Mouse (Mus musculus): ENCODE data around the gene Kif4. TPM values are rescaled to one million over a fixed set of nuclear protein-coding genes. Genes with fewer than 3 reads are reported as not detected.

The Kif4 gene
- polyA plus RNA-seq, 1 experiment from 2014 or later = 25.3 TPM

DNA sequence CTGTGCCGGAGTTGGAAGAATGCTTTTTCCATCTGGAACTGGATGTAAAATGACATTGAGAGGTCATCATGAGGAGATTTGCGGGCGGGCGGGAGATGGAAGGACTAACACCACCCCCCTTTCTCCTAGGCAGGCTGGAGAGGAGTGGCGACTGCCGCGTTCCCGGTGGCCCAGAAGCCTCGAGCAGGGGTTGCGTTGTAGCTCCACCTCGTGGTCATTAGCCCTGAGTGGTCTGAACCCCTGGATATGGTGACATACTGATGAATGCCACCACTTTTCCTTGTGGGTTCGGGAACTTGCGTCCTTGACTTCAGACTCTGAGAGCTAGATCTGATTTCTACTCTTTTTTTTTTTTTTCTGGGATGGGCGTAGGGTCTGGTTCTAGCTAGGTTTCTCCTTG, 113.4 kb downstream of the Kif4 start:
- Histone ChIP-seq H3K27me3 (replicated peaks) (no peaks in the 10 kb centered on the region; the same call in 1 of the 2 replicates), H3K4me2 (replicated peaks) (peak overlapping the region; percentile 50), H3K4me1 (no peaks in the 10 kb centered on the region), H3K27ac (no peak overlapping the region), H3K4me3 (no peak overlapping the region), H3K9ac (no peak overlapping the region), H3K9me3 (no peaks in the 10 kb centered on the region), H3K36me3 (no peaks in the 10 kb centered on the region)
- ATAC-seq (ENCODE audit: low FRiP score, low read depth) = peak; percentile 85
- WGBS = 18% methylated on average over 14 of the region's 14 CpGs

DNA sequence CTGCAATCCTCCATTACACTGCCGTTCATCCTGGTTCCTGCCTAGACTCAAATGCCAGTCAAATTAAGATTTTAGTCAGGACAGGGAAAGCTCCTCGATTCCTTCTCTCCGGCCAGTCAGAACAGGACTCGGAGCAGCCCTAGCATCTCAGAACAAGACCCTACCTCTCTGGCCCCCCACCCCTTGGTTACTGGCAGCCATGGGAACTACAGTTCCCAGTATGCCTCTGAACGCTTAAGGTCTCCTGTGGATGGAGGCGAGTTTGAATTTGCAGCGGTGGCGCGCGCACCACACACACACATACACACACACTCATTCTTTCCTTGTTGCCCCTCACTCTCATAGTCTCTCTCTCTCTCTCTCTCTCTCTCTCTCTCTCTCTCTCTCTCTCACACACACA, 113.9 kb downstream of the Kif4 start:
- H3K4me1 ChIP-seq = no peaks in the 10 kb centered on the region
- no peaks in the 10 kb centered on the region for H3K36me3 ChIP-seq
- no peaks in the 10 kb centered on the region; the same call in 1 of the 2 replicates for H3K27me3 ChIP-seq (replicated peaks)
- H3K27ac ChIP-seq = no peak overlapping the region
- H3K9ac ChIP-seq = no peak overlapping the region
- peak; percentile 83 for ATAC-seq (ENCODE audit: low FRiP score, low read depth)
- H3K9me3 ChIP-seq = no peaks in the 10 kb centered on the region
- WGBS = 10% methylated on average over 10 of the region's 10 CpGs
- peak overlapping the region; percentile 50 for H3K4me2 ChIP-seq (replicated peaks)
- peak overlapping the region; percentile 2; the same call in 1 of the 2 replicates for H3K4me3 ChIP-seq

DNA sequence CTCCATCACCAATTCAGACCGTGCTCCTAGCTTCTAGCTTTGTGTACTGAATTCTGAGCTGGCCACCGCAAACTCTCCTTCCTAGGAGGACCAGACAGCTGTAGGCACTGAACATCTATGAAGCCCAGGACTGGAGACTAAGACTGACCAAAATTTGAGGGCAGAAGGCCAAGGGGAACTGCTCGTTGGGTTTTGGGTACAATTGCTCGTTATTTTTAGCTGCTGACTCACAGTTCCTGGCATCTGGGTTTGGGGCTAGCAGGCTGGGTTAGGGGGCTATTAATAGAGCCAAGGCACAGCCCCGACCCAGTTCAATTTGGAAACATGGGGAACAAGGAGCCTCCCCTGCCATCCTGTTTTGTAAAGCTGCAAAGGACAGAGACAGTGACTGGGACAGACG, 115.2 kb downstream of the Kif4 start:
- Histone ChIP-seq H3K36me3 (no peaks in the 10 kb centered on the region), H3K27ac (no peak overlapping the region), H3K9me3 (no peaks in the 10 kb centered on the region), H3K4me1 (no peaks in the 10 kb centered on the region), H3K9ac (no peak overlapping the region), H3K4me2 (replicated peaks) (no peak overlapping the region), H3K4me3 (no peak overlapping the region), H3K27me3 (replicated peaks) (no peaks in the 10 kb centered on the region; the same call in 1 of the 2 replicates)
- 75% methylated on average over 6 of the region's 6 CpGs for WGBS
- ATAC-seq (ENCODE audit: low FRiP score, low read depth) = no peak

DNA sequence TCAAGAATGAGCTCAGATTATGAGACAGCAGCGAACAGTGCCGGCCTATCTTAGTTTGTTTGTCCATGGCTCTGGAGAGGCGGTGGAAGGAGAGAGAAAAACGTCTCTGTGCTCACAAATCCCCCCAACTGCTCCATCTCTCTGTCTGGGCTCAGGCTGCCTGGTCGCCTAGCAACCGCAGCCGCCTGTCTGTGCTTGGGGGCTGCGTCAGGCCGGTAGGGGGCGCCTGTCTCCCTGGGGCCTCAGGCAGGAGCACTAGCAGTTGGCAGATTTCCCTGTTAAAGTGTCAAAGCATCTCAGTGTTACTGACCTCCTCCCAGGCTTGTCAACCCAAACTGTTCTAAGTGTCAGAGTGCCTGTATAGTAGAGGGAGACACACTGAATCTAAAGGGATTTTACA, 116.4 kb downstream of the Kif4 start:
- Histone ChIP-seq H3K9ac (no peak overlapping the region), H3K4me1 (no peaks in the 10 kb centered on the region), H3K27ac (no peak overlapping the region), H3K9me3 (no peaks in the 10 kb centered on the region), H3K4me3 (no peak overlapping the region), H3K27me3 (replicated peaks) (no peaks in the 10 kb centered on the region; the same call in 1 of the 2 replicates), H3K4me2 (replicated peaks) (no peak overlapping the region), H3K36me3 (no peaks in the 10 kb centered on the region)
- ATAC-seq (ENCODE audit: low FRiP score, low read depth) = peak; percentile 46; the same call in 1 of the 2 replicates
- WGBS = 11% methylated on average over 10 of the region's 10 CpGs

DNA sequence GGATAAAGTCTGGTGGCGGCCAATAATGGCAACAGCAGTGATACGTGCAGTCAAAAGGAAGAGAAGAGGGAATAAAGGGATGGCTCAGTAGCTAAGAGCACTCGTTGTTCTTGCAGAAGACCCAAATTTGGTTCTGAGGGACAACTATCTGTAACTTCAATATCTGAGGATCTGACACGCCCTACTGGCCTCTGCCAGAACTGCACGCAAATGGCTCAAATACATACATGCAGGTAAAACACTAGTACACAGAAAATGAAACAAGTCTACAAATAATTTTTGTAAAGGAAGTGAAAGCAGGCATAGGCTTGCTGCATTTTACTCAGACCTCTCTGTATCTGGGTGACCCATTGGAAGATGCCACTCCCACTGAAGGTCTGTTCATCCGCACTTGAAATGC, 140.3 kb downstream of the Kif4 start:
- Histone ChIP-seq H3K4me3 (no peak overlapping the region), H3K27me3 (replicated peaks) (0 out of 2 replicates have a peak, but pooled peaks cover 3% of the 10 kb centered on the region), H3K4me1 (no peaks in the 10 kb centered on the region), H3K4me2 (replicated peaks) (no peak overlapping the region), H3K27ac (no peak overlapping the region), H3K9ac (no peak overlapping the region), H3K36me3 (no peaks in the 10 kb centered on the region), H3K9me3 (no peaks in the 10 kb centered on the region)
- no peak for ATAC-seq (ENCODE audit: low FRiP score, low read depth)
- WGBS = 83% methylated on average over 6 of the region's 6 CpGs

DNA sequence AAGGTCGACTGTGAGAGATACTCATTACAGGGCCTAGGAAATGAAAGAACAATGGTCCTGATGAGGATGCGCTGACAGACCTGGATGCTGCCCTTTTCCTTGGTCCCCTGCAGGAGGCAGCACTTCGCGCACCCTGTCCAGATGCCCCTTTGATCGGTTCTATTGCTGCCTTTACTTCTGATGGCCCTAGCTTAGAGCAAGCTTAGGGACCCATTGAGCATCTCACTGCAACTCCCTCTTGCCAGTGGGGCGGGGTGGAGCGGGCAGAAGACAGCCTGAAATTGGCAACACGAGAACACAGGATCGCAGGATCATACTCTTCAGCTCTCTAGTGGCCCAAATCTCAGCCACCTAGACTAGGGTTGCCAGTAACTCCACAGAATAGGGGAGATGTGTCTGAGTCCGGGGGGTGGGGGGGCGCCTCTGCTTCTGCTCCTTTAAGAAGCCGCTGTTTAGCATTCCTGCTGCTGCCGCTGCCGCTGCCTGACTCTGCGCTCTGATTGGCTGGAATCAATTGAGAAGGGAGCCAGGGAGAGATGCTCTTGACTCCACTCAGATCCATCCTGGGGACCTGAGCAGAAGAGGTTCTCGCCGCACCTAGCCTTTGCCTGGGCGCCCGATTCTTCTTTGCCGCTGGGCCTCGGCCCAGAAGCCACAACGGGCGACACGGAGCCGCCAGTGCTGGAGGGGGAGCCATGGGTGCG, 141.8 kb downstream of the Kif4 start, which contains the start of gene Dlg3:
Gene Dlg3, plus strand, starts transcription at position 542 of the 704 bp plus-strand sequence.
- WGBS = 25% methylated on average over 22 of the region's 26 CpGs
- no peaks in the 10 kb centered on the region for H3K36me3 ChIP-seq
- H3K9ac ChIP-seq = peak within 1 kb of the TSS; percentile 75

DNA sequence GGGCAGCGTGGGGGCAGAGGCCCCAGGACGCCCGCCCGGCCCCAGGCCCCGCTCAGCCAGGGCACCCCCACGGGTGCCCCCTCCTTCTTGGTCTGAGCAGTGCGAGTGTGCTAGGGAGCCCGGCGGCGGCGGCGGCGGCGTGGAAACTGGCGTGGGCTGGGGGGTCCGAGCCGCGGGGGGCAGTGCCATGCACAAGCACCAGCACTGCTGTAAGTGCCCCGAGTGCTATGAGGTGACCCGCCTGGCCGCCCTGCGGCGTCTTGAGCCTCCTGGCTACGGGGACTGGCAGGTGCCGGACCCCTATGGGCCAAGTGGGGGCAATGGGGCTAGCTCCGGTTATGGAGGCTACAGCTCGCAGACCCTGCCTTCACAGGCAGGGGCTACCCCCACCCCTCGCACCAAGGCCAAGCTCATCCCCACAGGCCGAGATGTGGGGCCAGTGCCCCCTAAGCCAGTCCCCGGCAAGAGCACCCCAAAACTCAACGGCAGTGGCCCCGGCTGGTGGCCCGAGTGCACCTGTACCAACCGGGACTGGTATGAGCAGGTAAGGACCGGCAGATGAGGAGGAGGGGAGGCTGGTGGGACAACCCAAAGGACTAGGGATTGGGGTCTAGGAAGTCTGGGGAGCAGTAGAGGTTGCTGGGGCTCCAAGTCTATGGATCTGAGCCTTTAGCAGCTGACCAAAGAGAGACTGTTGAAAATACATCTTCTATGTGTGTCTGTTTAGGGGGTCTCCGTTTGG, 142.5 kb downstream of the Kif4 start:
- Histone ChIP-seq H3K4me2 (replicated peaks) (peak overlapping the region; percentile 73), H3K4me1 (no peaks in the 10 kb centered on the region), H3K9me3 (no peaks in the 10 kb centered on the region), H3K9ac (peak overlapping the region; percentile 75), H3K4me3 (peak overlapping the region; percentile 57), H3K27ac (no peak overlapping the region; the same call in 1 of the 2 replicates), H3K27me3 (replicated peaks) (0 out of 2 replicates have a peak, but pooled peaks cover 3% of the 10 kb centered on the region), H3K36me3 (no peaks in the 10 kb centered on the region)
- 37% methylated on average over 29 of the region's 36 CpGs for WGBS
- ATAC-seq (ENCODE audit: low FRiP score, low read depth) = peak; percentile 71

More for the DNA sequence above, 141.8 kb downstream of the Kif4 start, which contains the start of gene Dlg3:
- H3K9me3 ChIP-seq = no peaks in the 10 kb centered on the region
- peak; percentile 93 for ATAC-seq (ENCODE audit: low FRiP score, low read depth)
- H3K27ac ChIP-seq = no peak within 1 kb of the TSS; the same call in 1 of the 2 replicates
- H3K4me2 ChIP-seq (replicated peaks) = peak within 1 kb of the TSS; percentile 73
- H3K27me3 ChIP-seq (replicated peaks) = 0 out of 2 replicates have a peak, but pooled peaks cover 3% of the 10 kb centered on the region
- H3K4me3 ChIP-seq = peak within 1 kb of the TSS; percentile 57
- no peaks in the 10 kb centered on the region for H3K4me1 ChIP-seq

DNA sequence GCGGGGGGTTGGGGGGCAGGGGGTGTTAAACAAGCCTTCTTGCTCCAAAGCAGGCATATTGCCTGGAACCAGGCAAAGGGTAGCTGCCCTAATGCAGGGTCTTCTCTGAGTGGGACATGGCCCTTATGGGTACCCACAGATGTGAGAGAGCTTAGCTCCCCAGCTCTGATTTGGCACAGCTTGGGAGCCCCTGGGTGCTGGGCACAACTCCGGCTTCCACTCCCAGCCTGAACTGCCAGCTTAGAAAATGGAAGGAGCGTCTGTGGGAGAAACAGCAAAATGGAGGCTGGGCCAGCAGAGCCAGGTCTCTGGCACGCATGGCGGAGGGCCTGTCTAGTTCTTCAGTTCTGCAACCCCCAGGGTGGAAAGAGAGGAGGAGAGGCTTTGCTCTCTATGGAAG, 143.7 kb downstream of the Kif4 start:
- H3K36me3 ChIP-seq = no peaks in the 10 kb centered on the region
- peak overlapping the region; percentile 73 for H3K4me2 ChIP-seq (replicated peaks)
- H3K27ac ChIP-seq = no peak overlapping the region
- H3K27me3 ChIP-seq (replicated peaks) = 0 out of 2 replicates have a peak, but pooled peaks cover 3% of the 10 kb centered on the region
- H3K4me1 ChIP-seq = no peaks in the 10 kb centered on the region
- ATAC-seq (ENCODE audit: low FRiP score, low read depth) = no peak
- H3K9ac ChIP-seq = peak overlapping the region; percentile 75; the same call in 1 of the 2 replicates
- 79% methylated on average over 5 of the region's 5 CpGs for WGBS
- no peaks in the 10 kb centered on the region for H3K9me3 ChIP-seq
- peak overlapping the region; percentile 57 for H3K4me3 ChIP-seq

DNA sequence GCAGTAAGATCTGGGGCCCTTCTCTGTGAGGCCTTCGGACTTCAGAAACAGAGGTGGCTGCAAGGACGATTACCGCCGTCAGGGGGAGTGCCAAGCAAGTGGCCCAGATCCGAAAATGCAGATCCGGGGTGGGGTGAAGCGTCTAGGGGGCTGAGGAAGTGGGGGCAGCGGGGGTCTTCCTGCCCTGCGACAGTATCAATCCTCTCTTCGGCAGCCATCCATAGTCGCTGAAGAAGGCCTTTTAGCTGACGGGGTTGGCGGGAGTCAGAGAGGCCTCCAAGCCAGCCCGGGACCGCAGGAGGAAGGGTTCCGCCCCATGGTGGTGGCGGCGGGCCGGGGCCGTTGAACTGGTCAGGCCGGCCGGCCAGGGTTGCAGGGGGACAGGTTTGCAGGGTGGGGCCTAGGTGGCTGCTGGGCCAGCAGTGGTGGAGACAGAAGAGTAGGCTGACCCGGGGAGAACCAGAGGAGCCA, 148.8 kb downstream of the Kif4 start:
- no peak for ATAC-seq (ENCODE audit: low FRiP score, low read depth)
- Histone ChIP-seq H3K4me1 (0 out of 2 replicates have a peak, but pooled peaks cover 4% of the 10 kb centered on the region), H3K9me3 (no peaks in the 10 kb centered on the region), H3K27me3 (replicated peaks) (no peaks in the 10 kb centered on the region), H3K4me2 (replicated peaks) (peak overlapping the region; percentile 59), H3K36me3 (no peaks in the 10 kb centered on the region), H3K4me3 (peak overlapping the region; percentile 33), H3K27ac (no peak overlapping the region), H3K9ac (0 out of 2 replicates have a peak overlapping the region, but pooled peaks have one; percentile 13)
- WGBS = 18% methylated on average over 21 of the region's 23 CpGs

DNA sequence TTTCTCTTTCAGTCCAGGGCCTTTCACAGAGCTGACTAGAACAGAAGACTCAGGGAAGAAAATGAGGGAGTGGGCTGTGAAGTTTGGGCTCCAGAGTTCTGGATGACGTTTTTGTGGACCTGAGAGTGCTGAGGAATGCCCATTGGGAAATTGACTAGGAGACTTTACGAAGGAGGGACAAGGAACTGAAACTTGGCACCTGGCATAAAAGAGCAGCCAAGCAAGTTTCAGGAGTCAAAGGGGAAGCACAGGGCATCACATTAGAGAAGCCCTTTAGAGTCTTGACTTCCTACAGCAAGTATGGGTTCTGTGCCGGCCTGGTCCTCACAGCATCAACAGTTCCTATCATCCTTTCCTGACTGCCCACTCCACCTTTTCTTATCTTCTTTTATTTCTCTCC, 149.9 kb downstream of the Kif4 start:
- Histone ChIP-seq H3K27me3 (replicated peaks) (no peaks in the 10 kb centered on the region), H3K4me1 (peaks cover 4% of the 10 kb centered on the region; the same call in 1 of the 2 replicates), H3K9me3 (no peaks in the 10 kb centered on the region), H3K4me2 (replicated peaks) (no peak overlapping the region), H3K36me3 (no peaks in the 10 kb centered on the region), H3K27ac (no peak overlapping the region), H3K4me3 (no peak overlapping the region), H3K9ac (no peak overlapping the region)
- WGBS = 81% methylated on average over 3 of the region's 3 CpGs
- no peak for ATAC-seq (ENCODE audit: low FRiP score, low read depth)

DNA sequence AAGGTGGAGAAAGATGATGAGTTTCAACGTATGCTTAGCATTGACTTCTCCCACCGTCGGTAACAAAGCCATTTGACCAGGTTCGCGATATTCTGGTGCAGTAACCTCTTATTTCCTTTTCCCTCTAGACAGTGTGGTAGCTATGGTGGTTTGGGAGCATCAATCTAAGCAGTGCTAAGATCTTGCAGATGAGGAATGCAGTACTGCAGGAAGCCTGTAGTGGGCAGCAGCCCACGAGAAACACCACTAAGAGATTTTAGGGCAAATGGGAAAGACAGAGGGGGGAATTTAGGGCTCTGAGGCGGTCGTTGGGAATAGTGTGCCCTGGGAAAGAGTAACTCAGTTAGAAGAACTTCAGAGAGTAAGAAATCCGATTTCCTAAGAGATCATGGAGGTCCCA, 151.0 kb downstream of the Kif4 start:
- Histone ChIP-seq H3K4me2 (replicated peaks) (peak overlapping the region; percentile 62), H3K9me3 (no peaks in the 10 kb centered on the region), H3K27ac (0 out of 2 replicates have a peak overlapping the region, but pooled peaks have one; percentile 72), H3K4me3 (peak overlapping the region; percentile 50; the same call in 1 of the 2 replicates), H3K36me3 (no peaks in the 10 kb centered on the region), H3K27me3 (replicated peaks) (no peaks in the 10 kb centered on the region), H3K9ac (no peak overlapping the region), H3K4me1 (peaks cover 4% of the 10 kb centered on the region; the same call in 1 of the 2 replicates)
- WGBS = 20% methylated on average over 9 of the region's 9 CpGs
- peak; percentile 66 for ATAC-seq (ENCODE audit: low FRiP score, low read depth)
